Mouse (Mus musculus) left cerebral cortex, adult 2 months (tissue): ENCODE data around the gene Notch2. TPM values are rescaled to one million over a fixed set of nuclear protein-coding genes. Genes with fewer than 3 reads are reported as not detected.

Experiments used
- DNase-seq, 2 experiments: peaks; one replicate each; pipeline ENCODE4 v3.0.0; 2021 to 2022; ENCODE audit warnings: low spot score in 2 of 2, mixed read lengths in 1 of 2; ENCODE audit errors: extremely low spot score in 1 of 2
- H3K27ac ChIP-seq: fragments of 200-600 bp; 2 replicates; pipeline ENCODE4 v1.8.1; 2022
- H3K4me3 ChIP-seq: fragments of 200-600 bp; 2 replicates; pipeline ENCODE4 v1.8.1; 2022
- CTCF ChIP-seq: fragments of 200-600 bp; IDR thresholded peaks from 2 replicates; pipeline ENCODE4 v1.8.1; 2022; ENCODE audit warnings: antibody characterized with exemption, mild to moderate bottlenecking, moderate library complexity
- intact Hi-C: fragments of 180-260 bp; cut with DNase I; formaldehyde crosslinking; loops from one replicate; pipeline ENCODE4 v1.15.1; 2025
- long read RNA-seq, 2 experiments: library from polyadenylated mRNA; stranded (forward); transcript quantifications; one replicate each; pipeline ENCODE4 v2.0.0; 2021; ENCODE audit warnings: borderline mapping rate in 2 of 2
- total RNA-seq, 2 experiments: library from RNA; stranded (reverse); gene quantifications; 2 replicates each; pipeline ENCODE4 v1.2.3; 2021

Gene Notch2
- total RNA-seq: 10 to 100 TPM; 13.7 to 14.6 TPM
- long read RNA-seq, experiment 1, partial matches to known transcripts: 0 of 2 reads
- long read RNA-seq, experiment 1, other reads (novel, unspliced or antisense): 2 of 2 reads
- long read RNA-seq, experiment 2: 0 reads

DNA sequence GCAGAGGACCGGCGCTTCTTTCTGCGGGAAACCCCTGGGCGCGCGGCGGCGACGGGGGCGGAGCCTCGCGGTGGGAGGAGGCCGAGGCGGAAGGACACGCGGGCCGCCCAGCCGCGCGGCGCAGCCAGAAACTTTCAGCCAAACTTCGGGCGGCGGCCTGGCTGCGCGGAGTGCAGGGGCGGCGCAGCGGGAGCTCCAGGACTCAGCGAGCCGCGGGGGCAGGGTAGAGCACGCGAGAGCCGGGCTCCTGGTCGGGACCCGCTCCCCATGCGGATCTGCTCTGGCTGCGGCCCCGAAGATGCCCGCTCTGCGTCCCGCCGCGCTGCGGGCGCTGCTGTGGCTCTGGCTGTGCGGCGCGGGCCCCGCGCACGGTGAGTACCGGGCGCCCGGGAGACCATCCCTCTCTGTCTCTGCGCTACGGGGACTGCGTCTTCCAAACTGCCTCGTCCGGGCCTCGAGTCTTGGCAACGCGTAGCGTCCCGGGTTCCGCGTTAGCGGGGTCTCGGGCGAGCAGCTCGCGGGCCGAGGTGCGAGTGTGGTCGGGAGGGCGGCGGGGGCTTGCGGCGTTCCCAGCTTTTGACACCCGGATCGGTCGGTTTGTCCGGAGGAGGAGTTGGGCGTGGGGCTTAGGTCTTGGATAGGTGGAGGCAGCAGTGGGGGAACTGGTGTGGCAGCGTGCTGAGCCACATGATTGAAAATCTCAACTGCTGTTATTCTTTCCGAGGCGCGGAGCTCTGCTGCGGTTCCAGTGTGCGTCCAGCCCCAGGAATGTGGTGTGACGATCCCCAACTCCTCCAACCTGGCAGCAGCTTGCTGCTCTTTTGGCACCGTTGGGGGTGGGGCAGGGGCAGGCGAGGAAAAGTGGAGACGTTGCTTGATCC lies at the start of gene Notch2:
Notch2 (plus strand) TSS at position 127 of the 881 bp plus-strand sequence.
- H3K27ac ChIP-seq: peak within 1 kb of the TSS; percentile 80
- DNase-seq: peak; percentile 93 to 94
- TF ChIP-seq CTCF: no peak
- peak within 1 kb of the TSS; percentile 91 for H3K4me3 ChIP-seq
- intact Hi-C loops: loop anchor here (1.0 to 10.0 kb wide), 6 partner anchors 29 to 349 kb away; partner anchors contain the start of gene Reg4

GRCm38 (mm10) chr3:97964878-97965353 lies 48.4 kb upstream of the Notch2 start:
- intact Hi-C loops: no loop called here
- H3K27ac ChIP-seq: no peak overlapping the region
- H3K4me3 ChIP-seq: no peak overlapping the region
- no peak for DNase-seq
- no peak for TF ChIP-seq CTCF

- H3K27ac ChIP-seq: no peak overlapping the region
- intact Hi-C loops: no loop called here
- no peak overlapping the region for H3K4me3 ChIP-seq
- no peak for DNase-seq
- TF ChIP-seq CTCF: no peak
Observed at GRCm38 (mm10) chr3:97967627-97968026, 45.7 kb upstream of the Notch2 start.

DNA sequence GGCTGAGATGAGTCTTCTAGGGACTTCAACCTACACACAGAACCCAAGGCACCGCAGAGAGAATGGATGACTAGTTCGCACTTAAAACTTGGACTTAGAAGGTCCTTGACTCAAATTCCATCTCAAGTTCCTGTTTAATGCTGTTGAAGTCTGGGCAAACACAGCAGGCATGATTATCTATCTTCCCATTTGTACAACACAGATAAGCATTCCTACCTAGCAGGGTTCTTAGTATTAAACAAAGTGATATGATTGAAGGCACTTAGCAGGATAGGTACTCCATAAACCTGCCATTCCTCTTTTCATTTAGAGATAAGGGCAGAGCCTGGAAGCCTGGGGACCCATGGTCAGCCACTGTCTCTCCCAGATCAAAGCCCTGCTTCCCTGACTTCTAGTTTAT lies 45.1 kb upstream of the Notch2 start:
- Histone ChIP-seq H3K4me3 (no peak overlapping the region), H3K27ac (no peak overlapping the region)
- intact Hi-C loops: no loop called here
- no peak for DNase-seq
- TF ChIP-seq CTCF: no peak

DNA sequence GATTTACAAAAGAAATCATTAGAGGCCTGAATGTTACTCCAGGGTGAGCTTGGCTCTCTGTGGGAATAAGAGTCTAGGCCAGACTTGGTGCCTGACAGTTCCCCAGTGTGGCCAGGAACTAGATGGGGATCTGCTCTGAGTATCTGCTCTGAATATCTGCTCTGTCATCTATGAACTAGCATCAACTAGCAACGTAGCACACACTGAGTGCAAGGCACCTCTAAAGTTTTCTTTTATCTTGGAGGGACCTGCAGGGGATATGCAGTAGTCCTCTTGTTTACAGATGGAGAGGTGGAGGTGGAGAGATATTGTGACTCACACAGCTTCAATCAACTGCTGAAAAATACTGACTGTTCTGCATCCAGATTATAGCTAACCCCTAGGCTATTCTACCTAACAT lies 44.3 kb upstream of the Notch2 start:
- Histone ChIP-seq H3K4me3 (no peak overlapping the region), H3K27ac (no peak overlapping the region)
- no peak for DNase-seq
- intact Hi-C loops: no loop called here
- no peak for TF ChIP-seq CTCF

- no peak for TF ChIP-seq CTCF
- intact Hi-C loops: no loop called here
- DNase-seq: no peak
- Histone ChIP-seq H3K4me3 (no peak overlapping the region), H3K27ac (no peak overlapping the region)
Observed at GRCm38 (mm10) chr3:97971117-97971516, 42.2 kb upstream of the Notch2 start.

DNA sequence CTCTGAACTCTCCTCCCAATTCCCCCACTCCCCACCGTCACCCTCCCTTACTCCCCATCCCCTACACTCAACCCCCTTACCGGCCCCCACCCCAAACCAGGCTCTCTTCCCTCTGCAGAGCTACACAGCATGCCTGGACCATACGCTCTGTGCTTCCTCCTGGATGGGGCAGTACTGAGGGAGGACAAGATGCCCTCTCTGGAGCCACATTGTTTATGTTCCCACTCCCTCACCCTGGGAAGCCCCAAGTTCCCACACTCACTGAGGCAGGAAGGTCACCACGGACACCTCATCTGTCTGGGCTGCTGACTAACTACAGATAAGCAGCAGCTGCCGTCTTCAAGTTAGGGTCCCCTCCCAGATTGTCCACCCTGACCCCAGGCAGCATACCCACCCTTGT lies 41.1 kb upstream of the Notch2 start:
- intact Hi-C loops: no loop called here
- no peak overlapping the region for H3K27ac ChIP-seq
- no peak for DNase-seq
- H3K4me3 ChIP-seq: no peak overlapping the region
- no peak for TF ChIP-seq CTCF

DNA sequence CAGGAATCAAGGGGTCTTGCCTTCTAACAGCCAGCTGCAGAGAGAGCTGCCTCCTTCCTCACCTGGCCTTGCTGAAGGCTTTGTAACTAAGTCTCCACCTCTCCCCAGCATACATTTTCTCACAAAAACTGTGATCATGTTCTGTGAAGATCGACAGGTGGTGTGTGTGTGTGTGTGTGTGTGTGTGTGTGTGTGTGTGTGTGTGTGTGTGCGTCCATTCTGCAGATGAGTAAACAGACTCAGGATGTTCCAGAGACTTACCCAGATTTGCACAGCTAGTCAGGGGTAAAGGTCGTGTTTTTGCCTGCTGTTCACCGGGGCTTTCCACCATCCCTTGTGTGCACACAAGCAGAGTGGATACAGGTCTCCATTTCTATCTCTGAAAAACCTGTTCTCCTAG lies 40.6 kb upstream of the Notch2 start:
- Histone ChIP-seq H3K27ac (no peak overlapping the region), H3K4me3 (no peak overlapping the region)
- no peak for DNase-seq
- intact Hi-C loops: no loop called here
- TF ChIP-seq CTCF: no peak

DNA sequence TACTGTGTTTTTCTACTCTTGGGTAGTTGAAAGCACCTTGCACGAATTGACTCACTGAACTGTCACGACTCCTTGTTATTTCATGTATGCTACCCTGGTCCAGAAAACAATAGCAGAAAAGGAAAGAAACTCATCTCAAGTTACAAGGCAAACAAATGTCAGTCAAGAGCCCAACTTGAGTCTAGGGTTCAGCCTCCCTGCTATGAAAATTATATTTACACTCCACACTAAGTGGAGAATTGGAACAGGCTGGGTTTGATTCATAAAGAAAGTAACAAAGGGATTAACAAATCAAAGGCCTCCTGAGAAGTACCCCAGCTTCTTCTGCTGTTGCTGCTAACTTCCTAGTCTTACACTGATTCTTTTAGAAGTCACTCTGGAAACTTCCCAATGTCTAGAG lies 40.0 kb upstream of the Notch2 start:
- Histone ChIP-seq H3K4me3 (no peak overlapping the region), H3K27ac (no peak overlapping the region)
- no peak for TF ChIP-seq CTCF
- no peak for DNase-seq
- intact Hi-C loops: no loop called here

DNA sequence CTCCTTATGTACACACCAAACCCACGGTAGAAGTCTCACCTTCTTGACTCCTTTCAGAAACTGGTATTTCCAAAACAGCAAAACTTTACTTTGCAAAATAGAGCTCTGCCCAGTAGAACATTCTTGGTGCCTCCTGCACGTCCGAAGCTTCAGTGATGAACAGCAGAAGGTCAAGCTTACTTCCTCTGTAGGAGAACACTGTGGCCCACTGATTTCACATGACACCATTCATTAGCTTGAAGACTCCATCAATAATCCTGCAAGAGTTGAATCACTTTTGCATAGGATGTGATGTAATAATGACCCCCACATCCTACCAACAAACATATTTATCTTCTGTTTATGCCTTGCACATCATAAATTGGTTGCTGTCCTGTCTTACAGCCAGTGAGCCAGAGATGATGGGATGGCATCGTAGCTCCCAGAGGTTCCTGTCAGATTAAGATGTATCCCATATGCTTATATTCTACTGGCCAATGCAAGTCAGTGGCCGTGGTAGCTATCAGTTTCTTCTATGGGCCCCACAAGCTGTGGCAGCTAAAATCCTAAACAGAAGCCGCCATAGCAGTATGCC lies 39.0 kb upstream of the Notch2 start:
- intact Hi-C loops: no loop called here
- no peak for DNase-seq
- Histone ChIP-seq H3K4me3 (no peak overlapping the region), H3K27ac (no peak overlapping the region)
- TF ChIP-seq CTCF: no peak

DNA sequence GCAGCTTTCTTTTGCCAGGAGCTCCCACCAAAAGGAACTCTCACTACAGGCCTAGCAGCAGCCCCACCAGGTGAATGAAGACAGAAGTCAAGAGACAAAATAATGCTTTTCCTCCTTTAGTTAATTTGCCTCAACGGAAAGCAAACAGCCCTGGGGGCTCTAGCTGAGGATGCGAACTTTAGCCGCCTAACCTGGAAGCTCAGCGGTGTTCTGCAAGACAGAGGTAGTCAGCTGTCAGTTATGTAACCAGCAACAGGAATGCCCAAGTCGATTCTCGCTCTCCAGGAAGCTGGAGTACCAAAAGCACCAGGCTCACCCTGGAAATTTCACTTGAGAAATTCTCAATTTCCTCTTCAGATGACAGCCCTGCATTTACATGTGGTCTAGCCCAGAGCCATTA lies 36.6 kb upstream of the Notch2 start:
- no peak for DNase-seq
- intact Hi-C loops: no loop called here
- TF ChIP-seq CTCF: no peak
- Histone ChIP-seq H3K27ac (no peak overlapping the region), H3K4me3 (no peak overlapping the region)

DNA sequence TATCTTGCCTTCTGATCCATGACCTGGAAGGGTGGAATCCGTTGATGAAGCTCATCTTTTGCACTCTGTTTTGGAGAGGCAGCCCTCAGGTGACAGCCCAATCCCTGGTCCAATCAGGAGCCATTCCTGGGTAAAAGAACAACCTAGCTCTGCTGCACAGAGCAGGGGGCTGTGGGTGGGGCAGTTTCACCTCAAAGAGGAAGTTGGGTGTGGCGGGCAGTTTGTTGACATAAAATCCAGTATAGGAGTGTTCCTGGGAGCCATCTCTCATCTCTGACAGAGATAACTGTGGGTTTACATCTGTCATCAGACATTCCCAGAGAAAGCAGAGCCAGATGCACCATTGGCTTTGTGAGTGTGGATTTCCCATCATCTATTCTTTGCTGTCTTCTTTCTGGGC lies 34.6 kb upstream of the Notch2 start:
- DNase-seq: no peak
- no peak overlapping the region for H3K27ac ChIP-seq
- H3K4me3 ChIP-seq: no peak overlapping the region
- TF ChIP-seq CTCF: no peak
- intact Hi-C loops: no loop called here
